Mouse (Mus musculus) embryonic facial prominence, embryonic 11.5 days (tissue): ENCODE measurements at regions not wholly inside any gene's neighbourhood (a gene's known extent, or its start where the extent isn't known, plus 50 kb on each side); places are given as distances from the start of the nearest gene placed in this dataset.

Source experiments
- ATAC-seq: fragments of 200-750 bp; cut with Nextera tagmentation; replicated peaks from 2 replicates; pipeline ENCODE4 v1.8.0; 2017; ENCODE audit warnings: low read depth; ENCODE audit not compliant: insufficient number of reproducible peaks, low FRiP score, low TSS enrichment
- DNase-seq: peaks from one replicate; pipeline ENCODE4 v3.0.0-alpha.2; 2015; ENCODE audit warnings: low spot score
- H3K27ac ChIP-seq: fragments of 300-500 bp; sonication (generic); replicated peaks from 2 replicates; pipeline ENCODE4 v1.5.1; 2014; ENCODE audit warnings: mild to moderate bottlenecking, low read depth, low read length, control low read depth
- H3K27me3 ChIP-seq: fragments of 300-500 bp; sonication (generic); 2 replicates; pipeline ENCODE4 v1.6.1; 2014; ENCODE audit warnings: mild to moderate bottlenecking, low read length, moderate library complexity, mixed read lengths; ENCODE audit not compliant: control insufficient read depth, insufficient read depth
- H3K36me3 ChIP-seq: fragments of 300-500 bp; sonication (generic); replicated peaks from 2 replicates; pipeline ENCODE4 v1.6.1; 2014; ENCODE audit warnings: low read depth, mild to moderate bottlenecking, low read length, moderate library complexity, mixed read lengths; ENCODE audit not compliant: control insufficient read depth, insufficient read depth
- H3K4me1 ChIP-seq: fragments of 300-500 bp; sonication (generic); 2 replicates; pipeline ENCODE4 v1.6.1; 2014; ENCODE audit warnings: low read length, mixed read lengths; ENCODE audit not compliant: control insufficient read depth, insufficient read depth
- H3K4me2 ChIP-seq: fragments of 300-500 bp; sonication (generic); 2 replicates; pipeline ENCODE4 v1.6.1; 2014; ENCODE audit warnings: low read depth, mild to moderate bottlenecking, control low read depth, low read length, moderate library complexity
- H3K4me3 ChIP-seq: fragments of 300-500 bp; sonication (generic); 2 replicates; pipeline ENCODE4 v1.5.1; 2014; ENCODE audit warnings: low read depth, low read length, control low read depth
- H3K9ac ChIP-seq: fragments of 300-500 bp; sonication (generic); replicated peaks from 2 replicates; pipeline ENCODE4 v1.6.1; 2014; ENCODE audit warnings: mild to moderate bottlenecking, control low read depth, low read length
- H3K9me3 ChIP-seq: fragments of 300-500 bp; sonication (generic); replicated peaks from 2 replicates; pipeline ENCODE4 v1.6.1; 2016; ENCODE audit warnings: mild to moderate bottlenecking, low read length, inconsistent platforms, mixed read lengths; ENCODE audit not compliant: control insufficient read depth
- WGBS: fragments of 180-500 bp; shearing (Covaris S2); extraction: QIAGEN DNeasy Blood & Tissue Kit; methylation state at CpG from one replicate; pipeline ENCODE4 v1.1.7; 2014; 5-methylcytosine and 5-hydroxymethylcytosine counted together

- 78% methylated on average over 12 of the region's 12 CpGs for WGBS
- H3K27ac ChIP-seq: no peak overlapping the region
- no peak overlapping the region for H3K4me3 ChIP-seq
- H3K36me3 ChIP-seq: no peaks in the 10 kb centered on the region
- no peaks in the 10 kb centered on the region for H3K9me3 ChIP-seq
- H3K27me3 ChIP-seq: no peaks in the 10 kb centered on the region
- no peak overlapping the region for H3K9ac ChIP-seq
- DNase-seq (no peak), ATAC-seq (no peak)
- H3K4me2 ChIP-seq: no peak overlapping the region
- no peaks in the 10 kb centered on the region for H3K4me1 ChIP-seq
Measured at GRCm38 (mm10) chr7:36977819-36978218, 279.9 kb downstream of the Tshz3 start.

- DNase-seq (no peak), ATAC-seq (no peak)
- H3K9me3 ChIP-seq: no peaks in the 10 kb centered on the region; the same call in 1 of the 2 replicates
- H3K36me3 ChIP-seq: no peaks in the 10 kb centered on the region
- no peak overlapping the region for H3K27ac ChIP-seq
- no peaks in the 10 kb centered on the region for H3K27me3 ChIP-seq
- no peaks in the 10 kb centered on the region for H3K4me1 ChIP-seq
- 76% methylated on average over 1 of the region's 1 CpGs for WGBS
- H3K4me3 ChIP-seq: no peak overlapping the region
- H3K9ac ChIP-seq: no peak overlapping the region
- no peak overlapping the region for H3K4me2 ChIP-seq
Measured at GRCm38 (mm10) chr7:36989380-36989779, 291.5 kb downstream of the Tshz3 start.

GRCm38 (mm10) chr7:37004601-37005000, 306.7 kb downstream of the Tshz3 start:
- no peak for DNase-seq
- H3K9me3 ChIP-seq: no peaks in the 10 kb centered on the region
- H3K4me3 ChIP-seq: no peak overlapping the region
- no peaks in the 10 kb centered on the region for H3K27me3 ChIP-seq
- no peak for ATAC-seq
- 88% methylated on average over 5 of the region's 5 CpGs for WGBS
- 0 out of 2 replicates have a peak, but pooled peaks cover 3% of the 10 kb centered on the region for H3K4me1 ChIP-seq
- no peak overlapping the region for H3K4me2 ChIP-seq
- no peaks in the 10 kb centered on the region for H3K36me3 ChIP-seq
- no peak overlapping the region for H3K27ac ChIP-seq
- H3K9ac ChIP-seq: no peak overlapping the region

DNA sequence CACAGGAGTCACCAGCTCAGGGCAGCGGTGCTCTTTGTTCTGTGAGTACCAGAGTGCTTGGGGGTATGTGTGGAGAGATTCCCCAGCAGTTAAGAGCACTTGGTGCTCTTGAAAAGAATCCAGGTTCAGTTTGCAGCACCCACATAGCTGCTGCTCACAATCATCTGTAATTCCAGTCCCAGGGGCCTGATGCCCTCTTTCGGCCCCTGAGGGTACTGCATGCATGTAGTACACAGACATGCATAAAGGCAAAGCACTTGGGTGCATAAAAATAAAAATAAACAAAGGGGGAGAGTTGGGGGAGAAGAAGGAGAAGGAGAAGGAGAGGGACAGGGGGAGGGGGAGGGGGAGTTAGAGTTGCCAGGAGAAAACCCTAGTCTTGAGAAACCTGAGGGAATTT, 307.8 kb downstream of the Tshz3 start:
- H3K36me3 ChIP-seq: no peaks in the 10 kb centered on the region
- H3K4me1 ChIP-seq: peaks cover 3% of the 10 kb centered on the region; the same call in 1 of the 2 replicates
- no peak for ATAC-seq
- H3K27me3 ChIP-seq: no peaks in the 10 kb centered on the region
- H3K27ac ChIP-seq: no peak overlapping the region
- no peak overlapping the region for H3K4me2 ChIP-seq
- DNase-seq: no peak
- H3K9ac ChIP-seq: no peak overlapping the region
- H3K9me3 ChIP-seq: no peaks in the 10 kb centered on the region
- 84% methylated on average over 2 of the region's 2 CpGs for WGBS
- H3K4me3 ChIP-seq: no peak overlapping the region

GRCm38 (mm10) chr7:37006921-37007320, 309.0 kb downstream of the Tshz3 start:
- DNase-seq (peak; percentile 49), ATAC-seq (no peak)
- Histone ChIP-seq H3K4me3 (no peak overlapping the region), H3K9ac (no peak overlapping the region), H3K4me1 (peaks cover 3% of the 10 kb centered on the region; the same call in 1 of the 2 replicates), H3K4me2 (no peak overlapping the region), H3K9me3 (no peaks in the 10 kb centered on the region), H3K27me3 (no peaks in the 10 kb centered on the region), H3K27ac (no peak overlapping the region), H3K36me3 (no peaks in the 10 kb centered on the region)
- WGBS: 52% methylated on average over 10 of the region's 10 CpGs

DNA sequence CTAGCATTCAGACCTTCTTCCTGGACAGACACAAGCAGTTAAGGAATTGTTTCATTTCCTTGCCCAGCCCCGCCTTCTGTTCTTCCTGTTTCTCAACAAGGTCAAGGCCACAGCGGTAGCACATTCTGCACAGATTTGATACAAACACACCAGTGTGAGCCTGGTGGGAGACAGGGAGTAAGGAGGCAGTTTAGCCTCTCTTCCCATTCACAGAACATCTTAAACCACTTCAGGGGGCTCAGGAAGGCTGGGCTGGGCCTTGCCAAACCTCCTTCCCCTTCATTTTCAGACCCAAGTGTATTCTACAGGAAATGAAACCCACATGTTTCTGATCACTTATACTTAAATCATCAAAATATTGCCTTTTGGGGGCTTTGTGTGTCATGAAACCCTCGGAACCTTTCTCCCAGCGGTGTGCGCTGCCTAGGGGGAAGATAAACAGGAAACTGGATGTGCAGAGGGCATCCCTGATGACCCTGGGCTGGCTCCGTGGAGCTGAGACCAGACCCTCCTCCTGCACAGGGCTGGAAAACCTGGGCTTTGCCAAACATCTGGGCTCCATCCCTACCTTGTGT, 313.3 kb downstream of the Tshz3 start:
- H3K27me3 ChIP-seq: no peaks in the 10 kb centered on the region
- H3K9ac ChIP-seq: no peak overlapping the region
- H3K9me3 ChIP-seq: no peaks in the 10 kb centered on the region
- H3K4me2 ChIP-seq: 0 out of 2 replicates have a peak overlapping the region, but pooled peaks have one; percentile 21
- DNase-seq (peak; percentile 90), ATAC-seq (peak; percentile 77)
- no peak overlapping the region for H3K4me3 ChIP-seq
- H3K27ac ChIP-seq: peak overlapping the region; percentile 62; the same call in 1 of the 2 replicates
- H3K4me1 ChIP-seq: peaks cover 3% of the 10 kb centered on the region; the same call in 1 of the 2 replicates
- no peaks in the 10 kb centered on the region for H3K36me3 ChIP-seq
- 28% methylated on average over 6 of the region's 6 CpGs for WGBS

- peak; percentile 56 for DNase-seq
- 47% methylated on average over 3 of the region's 3 CpGs for WGBS
Measured at GRCm38 (mm10) chr7:37020078-37020477, 322.2 kb downstream of the Tshz3 start.

DNA sequence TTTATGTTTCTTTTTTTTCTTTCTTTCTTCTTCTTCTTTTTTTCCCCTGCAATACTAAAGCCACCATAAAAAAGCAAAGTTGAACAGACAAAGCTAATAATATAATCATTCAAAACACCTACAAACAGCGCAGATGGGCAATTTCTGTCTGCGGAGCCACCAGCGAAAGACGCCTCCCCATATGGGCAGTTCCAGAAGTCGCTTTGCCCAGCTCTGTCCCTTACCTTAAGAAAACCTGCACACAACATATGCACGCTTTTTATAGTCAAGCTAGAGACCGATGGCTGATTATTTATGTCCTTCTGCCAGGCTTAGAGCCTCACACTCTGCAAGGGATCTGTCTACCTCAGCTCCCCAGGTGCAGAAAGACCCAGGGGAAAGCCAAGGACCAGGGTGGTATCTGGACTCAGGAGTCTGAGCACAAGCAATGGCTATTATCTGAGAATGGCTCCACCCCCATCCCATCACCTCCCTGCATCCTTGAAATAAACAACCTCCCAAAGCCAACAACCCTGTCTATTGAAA, 326.6 kb downstream of the Tshz3 start:
- ATAC-seq (no peak), DNase-seq (no peak)
- Histone ChIP-seq H3K4me3 (no peak overlapping the region), H3K9me3 (no peaks in the 10 kb centered on the region), H3K4me1 (no peaks in the 10 kb centered on the region), H3K27ac (no peak overlapping the region), H3K36me3 (no peaks in the 10 kb centered on the region), H3K9ac (no peak overlapping the region), H3K4me2 (no peak overlapping the region), H3K27me3 (no peaks in the 10 kb centered on the region)
- 96% methylated on average over 7 of the region's 7 CpGs for WGBS

More at GRCm38 (mm10) chr7:37020078-37020477, 322.2 kb downstream of the Tshz3 start:
- Histone ChIP-seq H3K4me1 (no peaks in the 10 kb centered on the region), H3K4me3 (no peak overlapping the region), H3K36me3 (no peaks in the 10 kb centered on the region), H3K9ac (no peak overlapping the region), H3K4me2 (no peak overlapping the region), H3K9me3 (no peaks in the 10 kb centered on the region), H3K27me3 (no peaks in the 10 kb centered on the region), H3K27ac (no peak overlapping the region)
- ATAC-seq: no peak
